Mouse (Mus musculus): ENCODE results near the gene Mrgprf. TPM values are rescaled to one million over a fixed set of nuclear protein-coding genes. Genes with fewer than 3 reads are reported as not detected.

The Mrgprf gene
- not detected for polyA plus RNA-seq (2017; shearing (Covaris generic))

GRCm38 (mm10) chr7:145300321-145301007 is at the start of gene Mrgprf:
Mrgprf (plus strand) TSS chr7:145300828.

GRCm38 (mm10) chr7:145283487-145284187 is 17.0 kb upstream of the Mrgprf start, which contains the start of gene Tpcn2:
Tpcn2 (minus strand) TSS chr7:145284011.

GRCm38 (mm10) chr7:145314785-145315411 is 14.3 kb downstream of the Mrgprf start, which contains the start of gene Mrgprd:
Mrgprd (plus strand) TSS chr7:145314835.

Other genes starting within 250 kb of the Mrgprf start
- 0.44 TPM for gene 1810010D01Rik, start 92.7 kb upstream of the Mrgprf start, polyA plus RNA-seq (2017; shearing (Covaris generic))
- gene Tpcn2, start 16.8 kb upstream of the Mrgprf start, polyA plus RNA-seq (2017; shearing (Covaris generic)), result 15.4 TPM
- not detected for gene Mrgprd, start 14.0 kb downstream of the Mrgprf start, polyA plus RNA-seq (2017; shearing (Covaris generic))